Mouse (Mus musculus) stomach, postnatal 0 days (tissue): ENCODE results near the gene 2300002M23Rik. TPM values are rescaled to one million over a fixed set of nuclear protein-coding genes. Genes with fewer than 3 reads are reported as not detected.

Experiments used
- ATAC-seq: fragments of 200-750 bp; cut with Nextera tagmentation; 2 replicates; pipeline ENCODE4 v1.8.0; 2017; ENCODE audit not compliant: low FRiP score, low TSS enrichment
- DNase-seq: peaks from one replicate; pipeline ENCODE4 v3.0.0-alpha.2; 2016; ENCODE audit warnings: low spot score
- H3K27ac ChIP-seq: fragments of 300-500 bp; sonication (generic); replicated peaks from 2 replicates; pipeline ENCODE4 v1.5.1; 2014; ENCODE audit warnings: mild to moderate bottlenecking, control low read depth
- H3K27me3 ChIP-seq: fragments of 300-500 bp; sonication (generic); 2 replicates; pipeline ENCODE4 v1.6.1; 2014; ENCODE audit warnings: low read length; ENCODE audit not compliant: control insufficient read depth, insufficient read depth
- H3K36me3 ChIP-seq: fragments of 300-500 bp; sonication (generic); 2 replicates; pipeline ENCODE4 v1.6.1; 2014; ENCODE audit warnings: low read length, mixed read lengths; ENCODE audit not compliant: control insufficient read depth, insufficient read depth
- H3K4me1 ChIP-seq: fragments of 300-500 bp; sonication (generic); replicated peaks from 2 replicates; pipeline ENCODE4 v1.6.1; 2014; ENCODE audit warnings: antibody characterized with exemption; ENCODE audit not compliant: control insufficient read depth, insufficient read depth
- H3K4me2 ChIP-seq: fragments of 300-500 bp; sonication (generic); replicated peaks from 2 replicates; pipeline ENCODE4 v1.6.1; 2014; ENCODE audit warnings: low read depth, mild to moderate bottlenecking, control low read depth, moderate library complexity
- H3K4me3 ChIP-seq: fragments of 300-500 bp; sonication (generic); 2 replicates; pipeline ENCODE4 v1.5.1; 2014; ENCODE audit warnings: low read depth, low read length, control low read depth
- H3K9ac ChIP-seq: fragments of 300-500 bp; sonication (generic); 2 replicates; pipeline ENCODE4 v1.6.1; 2014; ENCODE audit warnings: mild to moderate bottlenecking, low read length, control low read depth, mixed read lengths
- H3K9me3 ChIP-seq: fragments of 300-500 bp; sonication (generic); 2 replicates; pipeline ENCODE4 v1.6.1; 2016; ENCODE audit warnings: low read length; ENCODE audit not compliant: control insufficient read depth
- CTCF ChIP-seq: IDR thresholded peaks from 2 replicates; pipeline ENCODE4 v1.5.1; 2016; ENCODE audit warnings: antibody characterized with exemption, low read depth, mild to moderate bottlenecking, moderate library complexity
- EP300 ChIP-seq: optimal IDR thresholded peaks from 2 replicates; pipeline ENCODE3; 2016; ENCODE audit warnings: antibody characterized with exemption
- WGBS: fragments of 180-500 bp; shearing (Covaris S2); extraction: QIAGEN DNeasy Blood & Tissue Kit; methylation state at CpG from one replicate; pipeline ENCODE4 v1.1.7; 2014; 5-methylcytosine and 5-hydroxymethylcytosine counted together
- polyA plus RNA-seq: library from polyadenylated mRNA; unstranded; fragments of >200 nt; fragmentation: Nextera tagmentation; extraction: Ambion mirVana; gene quantifications from 2 replicates; pipeline ENCODE4 v1.2.1, GENCODE M21; 2015

Gene 2300002M23Rik
- polyA plus RNA-seq, 1 experiment from 2014 or later: 234 TPM

DNA sequence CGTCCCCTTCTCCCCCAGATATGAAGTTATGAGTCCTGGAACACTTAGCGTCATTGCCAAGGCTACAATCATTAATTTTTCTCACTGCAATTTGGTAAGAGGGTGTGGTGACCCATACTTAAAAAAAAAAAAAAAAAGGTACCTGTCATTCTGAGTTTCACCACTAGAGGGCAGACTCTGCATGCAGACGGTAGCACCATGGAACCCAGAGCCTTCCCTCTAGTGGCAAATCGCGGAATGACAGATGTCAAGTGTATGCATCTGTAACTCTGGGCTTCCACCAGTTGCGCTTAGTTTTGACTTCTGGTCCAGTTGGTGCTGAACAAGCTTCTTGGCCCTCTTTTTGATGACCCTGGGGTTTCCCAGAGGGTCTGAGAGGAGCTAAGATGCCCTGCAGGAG, 11.0 kb downstream of the 2300002M23Rik start:
- H3K4me3 ChIP-seq: no peak overlapping the region
- no peak overlapping the region for H3K9ac ChIP-seq
- no peaks in the 10 kb centered on the region for H3K36me3 ChIP-seq
- peak; percentile 68 for ATAC-seq
- no peak overlapping the region for H3K27ac ChIP-seq
- DNase-seq: peak; percentile 87
- no peaks in the 10 kb centered on the region for H3K27me3 ChIP-seq
- H3K9me3 ChIP-seq: no peaks in the 10 kb centered on the region
- TF ChIP-seq EP300: no peak
- peak; percentile 100 for TF ChIP-seq CTCF
- WGBS: 16% methylated on average over 6 of the region's 6 CpGs
- no peaks in the 10 kb centered on the region for H3K4me1 ChIP-seq
- H3K4me2 ChIP-seq: no peak overlapping the region

DNA sequence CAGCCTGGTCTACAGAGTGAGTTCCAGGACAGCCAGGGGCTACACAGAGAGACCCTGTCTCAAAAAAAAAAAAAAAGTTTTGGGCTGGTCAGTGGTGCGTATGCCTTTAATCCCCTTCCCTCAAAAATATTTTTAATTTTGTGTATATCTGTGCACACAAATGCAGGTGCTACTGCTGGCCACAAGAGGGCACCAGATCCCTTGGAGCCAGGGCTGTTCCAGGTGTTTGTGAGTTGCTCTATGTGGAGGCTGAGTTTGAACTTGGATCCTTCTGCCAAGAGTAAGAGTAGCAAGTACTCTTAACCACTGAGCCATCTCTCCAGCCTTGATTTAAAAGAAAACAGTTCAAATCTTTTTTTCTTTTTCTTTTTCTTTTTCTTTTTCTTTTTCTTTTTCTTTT, 15.7 kb downstream of the 2300002M23Rik start:
- ATAC-seq: no peak
- Histone ChIP-seq H3K27me3 (no peaks in the 10 kb centered on the region), H3K27ac (no peak overlapping the region), H3K9ac (no peak overlapping the region), H3K36me3 (no peaks in the 10 kb centered on the region), H3K4me2 (no peak overlapping the region), H3K9me3 (no peaks in the 10 kb centered on the region), H3K4me3 (no peak overlapping the region), H3K4me1 (no peaks in the 10 kb centered on the region)
- WGBS: 89% methylated on average over 1 of the region's 1 CpGs
- TF ChIP-seq EP300 (no peak), CTCF (peak; percentile 80)
- no peak for DNase-seq

DNA sequence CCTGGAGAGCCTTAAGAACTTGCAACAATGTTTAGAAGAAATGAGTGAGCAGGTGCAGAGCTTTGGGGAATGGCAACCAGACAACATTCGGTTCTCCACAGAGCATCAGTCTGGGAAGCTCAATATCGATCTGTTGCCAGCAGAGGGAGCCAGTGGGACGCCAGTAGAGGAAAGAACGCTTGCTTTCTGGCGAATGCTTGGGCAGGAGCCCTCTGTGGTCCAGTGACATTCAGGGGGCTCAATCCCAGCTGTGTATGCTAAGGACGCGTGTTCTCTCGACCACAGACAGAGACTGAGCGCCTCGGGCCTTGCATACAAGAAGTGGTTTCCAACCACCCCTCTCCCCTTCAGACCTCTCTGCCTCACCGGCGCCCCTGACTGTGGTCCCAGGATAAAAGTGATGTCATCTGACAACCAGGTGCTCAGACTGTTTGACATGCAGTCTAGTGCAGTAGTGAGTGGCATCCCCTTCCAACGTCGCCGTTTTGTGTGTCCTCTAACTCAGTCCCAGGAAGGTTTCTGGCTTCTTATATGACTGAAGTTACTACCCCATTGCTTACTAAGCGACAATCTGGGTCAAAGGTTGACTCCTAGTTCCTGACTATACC, 17.2 kb downstream of the 2300002M23Rik start:
- Histone ChIP-seq H3K4me3 (no peak overlapping the region), H3K27me3 (no peaks in the 10 kb centered on the region), H3K36me3 (no peaks in the 10 kb centered on the region), H3K27ac (no peak overlapping the region), H3K4me2 (peak overlapping the region; percentile 29; the same call in 1 of the 2 replicates), H3K9me3 (no peaks in the 10 kb centered on the region), H3K4me1 (no peaks in the 10 kb centered on the region), H3K9ac (no peak overlapping the region)
- ATAC-seq (peak; percentile 58), DNase-seq (peak; percentile 84)
- TF ChIP-seq EP300: no peak
- peak; percentile 96 for TF ChIP-seq CTCF
- WGBS: 11% methylated on average over 15 of the region's 16 CpGs

GRCm38 (mm10) chr17:35587291-35587690, 20.0 kb downstream of the 2300002M23Rik start:
- Histone ChIP-seq H3K4me3 (no peak overlapping the region), H3K4me2 (no peak overlapping the region), H3K9ac (no peak overlapping the region), H3K36me3 (no peaks in the 10 kb centered on the region), H3K27ac (no peak overlapping the region), H3K9me3 (no peaks in the 10 kb centered on the region), H3K4me1 (no peaks in the 10 kb centered on the region), H3K27me3 (no peaks in the 10 kb centered on the region)
- WGBS: 71% methylated on average over 1 of the region's 1 CpGs
- peak; percentile 38 for TF ChIP-seq CTCF
- TF ChIP-seq EP300: no peak
- DNase-seq (no peak), ATAC-seq (no peak)

- 35% methylated on average over 4 of the region's 4 CpGs for WGBS
- no peak overlapping the region for H3K27ac ChIP-seq
- ATAC-seq (no peak), DNase-seq (no peak)
- no peak for TF ChIP-seq EP300
- no peak for TF ChIP-seq CTCF
- no peak overlapping the region for H3K4me3 ChIP-seq
- no peaks in the 10 kb centered on the region for H3K27me3 ChIP-seq
- H3K9ac ChIP-seq: no peak overlapping the region
- H3K4me2 ChIP-seq: no peak overlapping the region
- H3K36me3 ChIP-seq: no peaks in the 10 kb centered on the region
- H3K9me3 ChIP-seq: no peaks in the 10 kb centered on the region
- H3K4me1 ChIP-seq: no peaks in the 10 kb centered on the region
Observed at GRCm38 (mm10) chr17:35588387-35588786, 21.1 kb downstream of the 2300002M23Rik start.

GRCm38 (mm10) chr17:35590410-35591218, 23.4 kb downstream of the 2300002M23Rik start:
- ATAC-seq (peak; percentile 90), DNase-seq (peak; percentile 91)
- H3K4me2 ChIP-seq: peak overlapping the region; percentile 35; the same call in 1 of the 2 replicates
- TF ChIP-seq CTCF (peak; percentile 97), EP300 (peak; percentile 88)
- 32% methylated on average over 21 of the region's 21 CpGs for WGBS
- no peak overlapping the region for H3K4me3 ChIP-seq
- peak overlapping the region; percentile 58; the same call in 1 of the 2 replicates for H3K27ac ChIP-seq
- H3K9ac ChIP-seq: no peak overlapping the region
- H3K9me3 ChIP-seq: no peaks in the 10 kb centered on the region
- H3K36me3 ChIP-seq: no peaks in the 10 kb centered on the region
- no peaks in the 10 kb centered on the region for H3K4me1 ChIP-seq
- no peaks in the 10 kb centered on the region for H3K27me3 ChIP-seq
